Mouse (Mus musculus): Measurements from ENCODE around the gene Meox1.

- no peak for TF ChIP-seq CTCF (IDR thresholded peaks at IDR 0.05)
- no peak for TF ChIP-seq POLR2A (IDR thresholded peaks at IDR 0.05; ENCODE audit: insufficient read depth, low read depth, low read length)
Measured at GRCm38 (mm10) chr11:101923988-101924387, 29.8 kb upstream of the Meox1 start.
